Mouse (Mus musculus): ENCODE data around the gene Hoxb1. TPM values are rescaled to one million over a fixed set of nuclear protein-coding genes. Genes with fewer than 3 reads are reported as not detected.

Gene Hoxb1
- total and polyA plus RNA-seq, 2 experiments from 2014 or later = not detected

DNA sequence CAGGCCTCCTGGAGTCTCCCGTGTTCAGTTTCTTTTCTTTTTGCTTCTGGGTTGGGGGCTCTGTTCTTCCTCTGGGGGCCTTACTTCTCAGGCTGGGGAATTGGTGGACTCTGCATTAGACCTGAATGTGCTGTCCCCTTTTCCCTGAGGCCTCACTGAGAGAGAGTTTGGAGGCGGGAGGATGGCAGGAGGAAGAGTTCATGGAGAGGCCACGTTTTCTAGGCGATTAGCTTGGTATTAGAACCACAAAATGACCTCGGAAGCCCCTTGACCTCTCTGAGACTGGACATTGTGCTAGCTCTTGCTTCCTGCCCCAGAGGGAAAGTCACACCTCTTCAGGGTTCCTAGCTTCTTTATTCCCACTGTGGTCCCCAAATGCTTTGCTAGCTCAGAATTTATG lies 41.4 kb upstream of the Hoxb1 start:
- no peaks in the 10 kb centered on the region for H3K4me1 ChIP-seq (ENCODE audit: insufficient read depth, low read length)
- DNase-seq (ENCODE audit: low spot score) (no peak), ATAC-seq (ENCODE audit: low FRiP score) (no peak)
- TF ChIP-seq CTCF (IDR thresholded peaks at IDR 0.05) = no peak
- H3K9me3 ChIP-seq (ENCODE audit: low read length) = no peaks in the 10 kb centered on the region
- no peak overlapping the region for H3K9ac ChIP-seq (replicated peaks; ENCODE audit: low read length, poor library complexity, severe bottlenecking)
- 0% methylated on average over 5 of the region's 5 CpGs for WGBS
- H3K4me2 ChIP-seq (ENCODE audit: low read depth, low read length, poor library complexity, severe bottlenecking) = no peak overlapping the region
- H3K36me3 ChIP-seq (ENCODE audit: insufficient read depth, low read length) = no peaks in the 10 kb centered on the region
- H3K4me3 ChIP-seq (ENCODE audit: low read depth, low read length) = no peak overlapping the region
- H3K27me3 ChIP-seq (ENCODE audit: insufficient read depth, low read length) = peaks cover 99% of the 10 kb centered on the region
- H3K27ac ChIP-seq (ENCODE audit: low read depth, low read length) = no peak overlapping the region

DNA sequence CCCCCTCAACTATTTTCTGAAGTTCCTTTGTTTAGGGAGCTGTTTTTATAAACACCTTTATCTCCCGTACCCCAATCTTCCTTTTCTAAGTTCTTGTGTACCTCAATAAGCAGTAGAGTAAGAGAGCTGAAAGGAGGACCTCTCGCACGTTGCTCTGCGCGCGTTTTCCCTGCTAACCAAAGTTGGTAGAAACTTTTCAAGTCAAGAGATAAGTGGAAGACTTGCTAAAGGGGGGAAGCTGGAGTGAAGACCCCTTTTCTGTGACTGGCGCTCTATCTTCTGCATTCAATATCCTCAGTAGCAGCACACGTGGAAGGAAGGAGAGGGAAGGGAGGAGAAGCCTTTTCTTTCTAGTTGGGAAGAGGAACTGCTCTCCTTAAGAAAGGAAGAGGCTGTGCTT lies 40.6 kb upstream of the Hoxb1 start:
- Histone ChIP-seq H3K36me3 (ENCODE audit: insufficient read depth, low read length) (no peaks in the 10 kb centered on the region), H3K9ac (replicated peaks; ENCODE audit: low read length, poor library complexity, severe bottlenecking) (no peak overlapping the region), H3K4me1 (ENCODE audit: insufficient read depth, low read length) (no peaks in the 10 kb centered on the region), H3K27me3 (ENCODE audit: insufficient read depth, low read length) (peaks cover 99% of the 10 kb centered on the region), H3K4me2 (ENCODE audit: low read depth, low read length, poor library complexity, severe bottlenecking) (no peak overlapping the region), H3K9me3 (ENCODE audit: low read length) (no peaks in the 10 kb centered on the region), H3K27ac (ENCODE audit: low read depth, low read length) (no peak overlapping the region), H3K4me3 (ENCODE audit: low read depth, low read length) (no peak overlapping the region)
- no peak for ATAC-seq (ENCODE audit: low FRiP score)
- TF ChIP-seq CTCF (IDR thresholded peaks at IDR 0.05) = no peak
- WGBS = 5% methylated on average over 8 of the region's 8 CpGs
- DNase-seq (ENCODE audit: low spot score) = no peak

DNA sequence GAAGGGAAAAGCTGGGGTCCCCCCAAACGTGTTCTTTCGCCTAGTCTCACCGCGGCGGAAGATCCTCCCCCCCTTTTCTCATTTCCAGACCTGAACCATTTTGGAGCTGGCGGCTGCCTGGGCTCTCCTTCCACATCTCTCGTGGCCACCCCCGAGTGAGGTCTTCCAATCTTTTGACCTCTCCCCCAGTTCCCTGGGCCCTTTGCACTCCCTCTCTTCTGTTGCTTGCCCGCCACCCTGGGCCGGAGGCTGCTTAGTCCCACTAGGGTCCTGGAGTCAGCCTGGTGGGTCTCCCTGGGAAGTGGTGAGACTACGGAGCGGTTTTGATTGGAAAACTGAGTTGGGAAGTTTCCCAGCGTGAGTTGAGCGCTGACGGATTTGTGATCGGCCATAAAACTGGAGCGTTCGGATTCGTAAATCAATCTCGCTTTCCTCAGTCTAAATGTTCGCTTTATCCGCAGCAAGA lies 39.8 kb upstream of the Hoxb1 start:
- no peak for DNase-seq (ENCODE audit: low spot score)
- Histone ChIP-seq H3K4me3 (ENCODE audit: low read depth, low read length) (no peak overlapping the region), H3K27me3 (ENCODE audit: insufficient read depth, low read length) (peaks cover 100% of the 10 kb centered on the region), H3K36me3 (ENCODE audit: insufficient read depth, low read length) (no peaks in the 10 kb centered on the region), H3K4me1 (ENCODE audit: insufficient read depth, low read length) (no peaks in the 10 kb centered on the region), H3K27ac (ENCODE audit: low read depth, low read length) (no peak overlapping the region), H3K9me3 (ENCODE audit: low read length) (no peaks in the 10 kb centered on the region), H3K4me2 (ENCODE audit: low read depth, low read length, poor library complexity, severe bottlenecking) (no peak overlapping the region), H3K9ac (replicated peaks; ENCODE audit: low read length, poor library complexity, severe bottlenecking) (no peak overlapping the region)
- no peak for TF ChIP-seq CTCF (IDR thresholded peaks at IDR 0.05)
- no peak for ATAC-seq (ENCODE audit: low FRiP score)
- WGBS = 3% methylated on average over 22 of the region's 22 CpGs

DNA sequence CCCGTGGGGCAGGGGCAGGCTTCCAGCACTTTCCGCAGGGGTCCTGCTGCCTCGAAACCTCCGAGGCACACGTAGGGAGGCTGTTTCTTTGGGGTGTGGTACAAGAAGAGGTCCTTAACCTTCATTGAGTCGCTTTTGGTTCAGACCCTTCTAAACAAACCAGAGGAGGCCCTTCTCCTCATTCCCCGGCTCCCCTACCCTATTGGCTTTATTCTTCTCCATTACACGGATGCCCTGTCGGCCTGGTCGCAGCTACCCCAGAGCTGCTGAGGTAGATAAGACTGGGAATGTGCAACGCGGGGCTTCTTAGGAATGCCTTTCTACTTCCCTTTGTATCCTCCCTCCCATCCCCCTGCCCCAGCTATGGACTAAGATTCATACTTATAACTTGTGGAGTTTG lies 38.8 kb upstream of the Hoxb1 start:
- TF ChIP-seq CTCF (IDR thresholded peaks at IDR 0.05) = no peak
- Histone ChIP-seq H3K4me1 (ENCODE audit: insufficient read depth, low read length) (no peaks in the 10 kb centered on the region), H3K4me3 (ENCODE audit: low read depth, low read length) (no peak overlapping the region), H3K36me3 (ENCODE audit: insufficient read depth, low read length) (no peaks in the 10 kb centered on the region), H3K9ac (replicated peaks; ENCODE audit: low read length, poor library complexity, severe bottlenecking) (no peak overlapping the region), H3K4me2 (ENCODE audit: low read depth, low read length, poor library complexity, severe bottlenecking) (no peak overlapping the region), H3K9me3 (ENCODE audit: low read length) (no peaks in the 10 kb centered on the region), H3K27ac (ENCODE audit: low read depth, low read length) (no peak overlapping the region), H3K27me3 (ENCODE audit: insufficient read depth, low read length) (peaks cover 100% of the 10 kb centered on the region)
- WGBS = under 1% methylated on average over 12 of the region's 12 CpGs
- ATAC-seq (ENCODE audit: low FRiP score) (no peak), DNase-seq (ENCODE audit: low spot score) (no peak)

DNA sequence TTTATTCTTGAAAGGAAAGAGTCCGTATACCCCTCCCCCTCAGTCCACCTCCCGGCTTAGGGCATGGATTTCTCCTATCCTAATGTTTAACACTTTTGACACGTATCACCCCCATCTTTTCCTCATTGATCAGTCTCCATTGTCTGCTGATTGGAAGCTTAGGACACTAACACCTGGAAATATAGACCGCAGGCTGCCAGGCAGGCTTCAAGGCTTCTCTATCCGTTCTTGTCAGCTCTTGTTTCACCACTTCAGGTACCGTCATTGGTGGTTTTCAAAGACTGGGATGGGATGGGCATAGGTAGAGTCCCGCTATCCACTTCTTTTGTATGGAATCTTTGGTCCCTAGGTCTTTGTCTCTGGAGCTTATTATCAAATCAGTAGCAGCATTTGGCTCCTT lies 38.4 kb upstream of the Hoxb1 start:
- DNase-seq (ENCODE audit: low spot score) (no peak), ATAC-seq (ENCODE audit: low FRiP score) (no peak)
- WGBS = 3% methylated on average over 7 of the region's 7 CpGs
- TF ChIP-seq CTCF (IDR thresholded peaks at IDR 0.05) = no peak
- no peak overlapping the region for H3K9ac ChIP-seq (replicated peaks; ENCODE audit: low read length, poor library complexity, severe bottlenecking)
- H3K9me3 ChIP-seq (ENCODE audit: low read length) = no peaks in the 10 kb centered on the region
- H3K4me1 ChIP-seq (ENCODE audit: insufficient read depth, low read length) = no peaks in the 10 kb centered on the region
- H3K27me3 ChIP-seq (ENCODE audit: insufficient read depth, low read length) = peaks cover 100% of the 10 kb centered on the region
- no peak overlapping the region for H3K27ac ChIP-seq (ENCODE audit: low read depth, low read length)
- H3K36me3 ChIP-seq (ENCODE audit: insufficient read depth, low read length) = no peaks in the 10 kb centered on the region
- no peak overlapping the region for H3K4me3 ChIP-seq (ENCODE audit: low read depth, low read length)
- no peak overlapping the region for H3K4me2 ChIP-seq (ENCODE audit: low read depth, low read length, poor library complexity, severe bottlenecking)

DNA sequence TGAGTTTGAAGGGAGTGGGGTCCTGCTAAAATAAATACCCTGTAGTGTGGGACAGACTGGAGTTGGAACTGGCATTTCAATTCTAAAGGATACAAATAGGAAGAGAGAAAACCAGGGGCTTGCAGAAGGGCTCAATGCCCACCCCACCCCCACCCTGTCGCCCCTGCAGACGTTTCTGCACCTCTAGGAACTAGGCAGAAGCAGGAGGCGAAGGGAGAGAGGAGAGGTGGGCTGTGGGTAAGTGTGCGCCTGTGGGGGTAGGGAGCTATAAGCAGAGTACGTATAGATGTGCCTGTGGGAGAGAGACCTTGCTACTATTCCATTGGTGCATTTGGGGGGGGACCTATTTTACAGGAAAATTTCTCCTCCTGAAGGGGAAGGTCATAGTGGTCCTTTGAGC lies 37.8 kb upstream of the Hoxb1 start:
- Histone ChIP-seq H3K9ac (replicated peaks; ENCODE audit: low read length, poor library complexity, severe bottlenecking) (no peak overlapping the region), H3K4me3 (ENCODE audit: low read depth, low read length) (no peak overlapping the region), H3K27me3 (ENCODE audit: insufficient read depth, low read length) (peaks cover 100% of the 10 kb centered on the region), H3K9me3 (ENCODE audit: low read length) (no peaks in the 10 kb centered on the region), H3K4me2 (ENCODE audit: low read depth, low read length, poor library complexity, severe bottlenecking) (no peak overlapping the region), H3K27ac (ENCODE audit: low read depth, low read length) (no peak overlapping the region), H3K36me3 (ENCODE audit: insufficient read depth, low read length) (no peaks in the 10 kb centered on the region), H3K4me1 (ENCODE audit: insufficient read depth, low read length) (no peaks in the 10 kb centered on the region)
- ATAC-seq (ENCODE audit: low FRiP score) (no peak), DNase-seq (ENCODE audit: low spot score) (no peak)
- 6% methylated on average over 5 of the region's 5 CpGs for WGBS
- no peak for TF ChIP-seq CTCF (IDR thresholded peaks at IDR 0.05)

All from midbrain, postnatal 0 days (tissue).